Comparison of ENCODE assay signal across 8 mouse cellular contexts in the genomic region with DNA sequence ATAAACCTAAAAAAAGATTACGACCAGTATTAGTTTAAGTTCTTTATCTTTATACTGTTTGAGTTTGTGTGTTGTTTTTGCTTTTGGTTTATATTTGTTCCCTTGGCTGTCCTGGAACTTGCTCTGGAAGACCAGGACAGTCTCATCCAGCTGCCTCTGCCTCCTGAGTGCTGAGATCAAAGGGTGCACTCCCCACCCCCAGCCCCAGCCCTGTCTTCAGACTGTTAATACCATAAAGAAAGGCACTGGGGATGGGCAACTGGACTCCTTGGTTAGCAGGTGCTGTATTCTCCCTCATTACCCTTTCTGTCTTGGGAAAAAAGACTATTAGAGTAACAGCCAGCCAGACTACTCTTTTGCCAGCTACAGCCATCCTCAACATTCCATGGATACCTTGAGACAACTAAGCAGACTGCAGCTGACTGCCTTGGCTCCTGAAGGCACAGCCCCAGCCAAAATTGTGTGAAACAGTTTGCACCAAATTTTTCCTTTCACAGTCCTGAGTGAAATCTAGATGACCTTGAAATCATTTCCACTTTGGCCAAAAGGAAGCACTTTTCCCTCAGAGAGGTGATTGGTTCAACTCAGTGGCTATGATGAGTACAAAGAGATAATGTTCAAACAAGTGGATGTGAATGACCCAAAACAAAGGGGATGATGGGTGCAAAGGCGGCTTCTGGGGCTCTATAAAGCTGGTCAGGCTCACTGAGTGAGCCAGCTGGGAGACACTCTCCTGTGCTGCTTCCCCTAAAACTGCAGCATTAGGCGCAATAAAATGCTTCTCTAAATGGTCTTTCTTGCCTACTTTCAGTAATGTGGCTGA. TPM values are rescaled to one million over a fixed set of nuclear protein-coding genes. Genes with fewer than 3 reads are reported as not detected.
A peak's percentile ranks its signal among the peaks of the same experiment; 100 is the strongest.
DNase-seq lines count a peak whose midpoint lies in the region; ATAC-seq lines count a peak whose summit lies in the region.

No protein-coding gene starts in this region.

- ATAC-seq in kidney, embryonic 15.5 days (replicated peaks; ENCODE audit: low FRiP score) = peak; percentile 84
- ATAC-seq in midbrain, embryonic 15.5 days (replicated peaks) = no peak

- WGBS in kidney, embryonic 15.5 days = 42% methylated on average over 3 of the region's 3 CpGs
- WGBS in midbrain, embryonic 15.5 days = 42% methylated on average over 3 of the region's 3 CpGs

- no peak overlapping the region for H3K4me2 ChIP-seq in kidney, embryonic 15.5 days
- no peak overlapping the region for H3K4me2 ChIP-seq in midbrain, embryonic 15.5 days

- DNase-seq in urinary bladder, postnatal 14 days (ENCODE audit: low spot score) = peak; percentile 36
- DNase-seq in urinary bladder, postnatal 36 days (ENCODE audit: low spot score in 2 of 2) = no peak
- DNase-seq in heart, adult 8-10 months (ENCODE audit: low spot score) = peak; percentile 15
- DNase-seq in thymus, postnatal 4 days = no peak
- no peak for DNase-seq in right cerebral cortex, adult 2 months (ENCODE audit: low spot score in 2 of 2)
- DNase-seq in spleen, postnatal 36 days (ENCODE audit: low spot score in 2 of 2) = no peak

- peaks cover 26% of the 10 kb centered on the region for H3K4me1 ChIP-seq in kidney, embryonic 15.5 days
- H3K4me1 ChIP-seq in midbrain, embryonic 15.5 days = peaks cover 15% of the 10 kb centered on the region

- H3K36me3 ChIP-seq in kidney, embryonic 15.5 days = peaks cover 12% of the 10 kb centered on the region; the same call in 1 of the 2 replicates
- H3K36me3 ChIP-seq in midbrain, embryonic 15.5 days (replicated peaks) = no peaks in the 10 kb centered on the region

- no peak overlapping the region for H3K9ac ChIP-seq in kidney, embryonic 15.5 days
- H3K9ac ChIP-seq in midbrain, embryonic 15.5 days = no peak overlapping the region

- no peaks in the 10 kb centered on the region for H3K27me3 ChIP-seq in kidney, embryonic 15.5 days
- no peaks in the 10 kb centered on the region for H3K27me3 ChIP-seq in midbrain, embryonic 15.5 days (replicated peaks)

- no peak overlapping the region for H3K4me3 ChIP-seq in kidney, embryonic 15.5 days (replicated peaks)
- no peak overlapping the region for H3K4me3 ChIP-seq in midbrain, embryonic 15.5 days

- no peaks in the 10 kb centered on the region for H3K9me3 ChIP-seq in kidney, embryonic 15.5 days (replicated peaks)
- H3K9me3 ChIP-seq in midbrain, embryonic 15.5 days = no peaks in the 10 kb centered on the region

- peak overlapping the region; percentile 59 for H3K27ac ChIP-seq in kidney, embryonic 15.5 days
- peak overlapping the region; percentile 58 for H3K27ac ChIP-seq in midbrain, embryonic 15.5 days

RNA-seq across cellular contexts. Expression of gene Memo1, which starts 30.8 kb away (rescaled TPM):
- 10 to 100 TPM; 59.3 to 63.2 (median 61.2) TPM for total RNA-seq in heart, adult 8-10 months (2022)
- 77.4 and 81.7 TPM in 2 replicates for polyA plus RNA-seq in kidney, embryonic 15.5 days (2015; fragmentation: Nextera tagmentation; extraction: Ambion mirVana)
- 51.3 and 57.8 TPM in 2 replicates for polyA plus RNA-seq in midbrain, embryonic 15.5 days (2015; fragmentation: Nextera tagmentation; extraction: Ambion mirVana)

RNA-seq across cellular contexts. Expression of gene Dpy30, which starts 59.2 kb away (rescaled TPM):
- 10 to 100 TPM; 37.8 to 53.1 (median 42.6) TPM for total RNA-seq in heart, adult 8-10 months (2022)
- polyA plus RNA-seq in kidney, embryonic 15.5 days (2015; fragmentation: Nextera tagmentation; extraction: Ambion mirVana) = 237 and 269 TPM in 2 replicates
- 182 and 191 TPM in 2 replicates for polyA plus RNA-seq in midbrain, embryonic 15.5 days (2015; fragmentation: Nextera tagmentation; extraction: Ambion mirVana)

Comparison
In these comparisons a context has a peak if more than half of its experiments do, and no peak if none do; other contexts are left out.
1. DNase-seq: peak in urinary bladder, postnatal 14 days (single experiment) and heart, adult 8-10 months (single experiment); none in urinary bladder, postnatal 36 days (0 of 2), thymus, postnatal 4 days (single experiment), right cerebral cortex, adult 2 months (0 of 2) and spleen, postnatal 36 days (0 of 2).